Mouse (Mus musculus) cerebellum, adult 11-12 months (tissue): ENCODE data around the gene Slc22a6.
A peak's percentile ranks its signal among the peaks of the same experiment; 100 is the strongest.

ENCODE experiments used
- DNase-seq: peaks from one replicate; pipeline ENCODE4 v3.0.0; 2022

Gene Slc22a6

DNA sequence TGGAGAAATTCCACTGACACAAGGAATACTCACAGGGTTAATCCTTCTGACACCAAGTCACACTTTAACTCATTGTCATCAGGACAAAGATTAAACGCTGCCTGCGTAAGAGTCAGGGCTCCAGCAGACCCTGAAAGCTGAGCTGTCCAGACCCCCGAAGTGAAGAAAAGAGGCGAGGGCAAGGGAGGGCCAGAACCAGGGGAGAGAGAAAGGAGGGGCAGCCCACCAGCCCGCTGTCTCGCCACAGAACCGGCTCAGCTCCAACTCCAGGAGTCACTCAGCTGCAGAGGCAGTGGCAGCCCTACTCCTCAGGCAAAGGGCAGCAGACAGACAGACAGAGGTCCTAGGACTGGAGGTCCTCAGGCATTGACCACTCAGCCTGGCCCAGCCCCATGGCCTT, at the start of gene Slc22a6:
TSS of gene Slc22a6 (plus strand) at position 136 of the 400 bp plus-strand sequence.
- no peak for DNase-seq

DNA sequence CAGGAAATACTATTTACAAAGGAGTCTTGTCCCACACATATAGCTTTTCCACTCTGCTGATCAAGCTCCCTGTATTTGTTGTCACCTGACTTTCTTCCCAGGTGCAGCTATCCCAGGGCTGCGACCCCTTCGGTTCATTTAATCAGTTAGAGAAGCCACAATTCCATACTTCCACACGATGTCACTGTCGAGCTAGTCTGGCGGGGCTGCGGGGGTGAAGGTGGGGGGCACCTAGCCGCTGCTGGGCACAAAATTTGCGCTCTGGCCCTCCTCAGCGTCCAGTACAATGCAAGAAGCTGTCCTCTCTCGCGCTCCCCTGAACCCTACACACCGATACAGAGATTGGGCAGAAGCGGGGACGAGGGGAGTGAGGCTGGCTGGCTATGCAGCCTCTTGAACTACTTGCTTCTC, 48.4 kb upstream of the Slc22a6 start:
- no peak for DNase-seq

DNA sequence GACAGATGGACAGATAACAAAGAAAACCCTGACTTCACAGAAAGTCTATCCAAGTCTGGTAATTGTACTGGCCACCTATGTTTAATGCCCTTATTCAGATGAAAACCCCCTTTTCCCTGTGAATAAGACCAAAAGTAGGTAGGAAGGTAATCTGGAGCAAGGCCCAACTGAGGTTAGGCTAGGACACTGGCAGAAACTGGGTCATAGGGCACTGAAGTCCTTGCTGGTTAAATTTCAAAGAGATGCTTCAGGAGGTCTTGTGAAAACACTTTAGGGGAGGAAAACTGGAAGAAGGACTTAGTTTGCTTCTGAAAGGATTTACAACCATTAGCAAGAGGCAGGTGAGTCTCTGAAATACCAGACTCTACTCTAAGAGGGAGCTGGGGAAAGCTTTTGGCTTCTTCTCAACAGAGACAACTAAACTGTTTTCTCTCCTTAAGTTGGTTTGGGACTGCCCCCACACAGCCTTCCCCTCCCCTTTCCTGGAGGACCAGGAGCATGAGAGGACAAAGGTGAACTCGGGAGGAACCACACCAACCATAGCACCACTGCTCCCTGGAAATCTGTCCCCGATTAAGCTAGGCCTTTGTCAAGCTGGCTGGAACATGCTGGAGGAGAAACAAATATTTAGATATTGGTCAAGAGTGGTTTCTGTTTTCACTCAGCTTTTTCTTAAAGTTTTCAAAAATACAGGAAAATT, 47.3 kb upstream of the Slc22a6 start:
- DNase-seq = no peak

DNA sequence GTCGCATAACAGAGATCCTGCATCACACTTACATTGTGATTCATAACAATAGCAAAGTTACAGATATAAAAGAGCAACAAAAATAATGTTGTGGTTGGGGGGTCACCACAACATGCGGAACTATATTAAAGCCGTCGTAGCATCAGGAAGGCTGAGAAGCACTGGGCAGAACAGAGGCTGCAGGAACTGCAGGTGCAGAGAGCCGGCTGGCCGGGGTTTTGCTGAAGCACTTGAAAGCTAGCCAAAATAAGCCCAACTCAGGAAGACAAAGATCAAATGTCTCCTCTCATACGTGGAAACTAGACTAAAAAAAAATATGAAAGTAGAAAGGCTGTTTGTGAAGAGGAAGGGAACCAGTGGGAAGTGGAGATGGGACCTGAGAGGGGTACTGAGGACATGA, 46.1 kb upstream of the Slc22a6 start:
- DNase-seq = no peak

DNA sequence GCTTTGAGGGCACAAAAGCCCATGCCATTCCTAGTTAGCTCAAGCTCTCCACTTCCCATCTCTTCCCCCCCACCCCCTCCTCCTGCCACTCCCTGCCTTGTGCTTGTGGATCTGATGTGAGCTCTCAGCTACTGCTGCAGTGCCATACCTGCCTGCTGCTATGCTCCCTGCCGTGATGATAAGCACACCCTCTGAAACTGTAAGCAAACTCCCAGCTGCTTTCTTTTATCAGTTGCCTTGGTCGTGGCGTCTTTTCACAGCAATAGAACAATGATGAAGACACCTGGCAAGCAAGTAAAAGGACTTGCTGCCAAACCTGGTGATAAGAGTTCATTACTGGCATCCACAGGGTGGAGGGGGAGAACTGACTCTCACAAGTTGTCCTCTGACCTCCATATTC, 45.4 kb upstream of the Slc22a6 start:
- no peak for DNase-seq

DNA sequence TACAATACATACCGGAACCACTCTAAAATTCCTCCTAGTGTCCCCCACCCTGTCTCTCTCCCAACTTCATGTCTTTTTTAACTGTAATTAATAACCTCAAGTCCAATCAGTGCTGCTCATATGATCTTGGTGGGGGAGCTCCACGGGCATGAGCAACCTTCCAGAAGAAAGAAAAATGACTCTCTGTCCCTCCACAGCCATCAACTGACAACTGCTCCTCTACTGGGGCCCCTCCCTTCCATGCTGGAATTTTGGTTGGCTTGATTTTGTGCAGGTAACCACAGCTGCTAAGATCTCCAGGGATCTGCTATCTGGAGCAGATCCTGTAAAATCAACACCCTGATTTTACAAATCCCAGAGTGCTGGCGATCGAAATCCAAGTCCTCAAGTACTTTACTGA, 40.4 kb upstream of the Slc22a6 start:
- DNase-seq = no peak

DNA sequence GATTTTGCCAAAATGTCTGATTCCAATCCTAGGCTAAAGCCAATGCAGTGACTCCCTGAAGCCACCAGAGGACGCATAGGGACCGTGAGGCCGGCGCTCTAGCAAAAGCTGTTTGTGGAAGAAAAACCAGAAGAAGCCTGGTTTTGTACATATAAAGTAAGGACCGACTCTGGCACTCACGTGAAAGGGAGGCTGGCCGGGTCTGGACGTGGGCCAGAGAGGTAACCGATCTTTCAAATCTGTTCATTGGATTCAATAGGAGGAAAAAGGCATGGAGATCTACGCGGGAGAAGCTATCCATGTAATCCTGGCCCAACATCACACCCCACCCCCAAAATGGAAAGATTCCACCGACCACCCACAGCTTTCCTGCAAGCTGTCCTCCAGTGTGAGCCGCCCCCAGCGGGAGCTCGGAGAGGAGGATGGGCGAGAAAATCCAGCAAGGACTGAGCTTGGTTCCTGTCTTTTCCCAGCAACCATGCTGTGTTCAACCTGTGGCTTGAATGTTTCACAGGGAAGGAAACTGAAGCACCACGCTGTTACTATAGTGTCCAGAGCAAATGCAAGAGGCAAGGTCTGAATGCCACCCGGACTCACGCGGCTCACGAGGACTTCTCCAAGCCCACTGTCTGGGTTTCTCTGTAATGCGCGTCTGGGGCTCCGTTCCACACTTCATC, 39.4 kb upstream of the Slc22a6 start:
- peak; percentile 20 for DNase-seq

DNA sequence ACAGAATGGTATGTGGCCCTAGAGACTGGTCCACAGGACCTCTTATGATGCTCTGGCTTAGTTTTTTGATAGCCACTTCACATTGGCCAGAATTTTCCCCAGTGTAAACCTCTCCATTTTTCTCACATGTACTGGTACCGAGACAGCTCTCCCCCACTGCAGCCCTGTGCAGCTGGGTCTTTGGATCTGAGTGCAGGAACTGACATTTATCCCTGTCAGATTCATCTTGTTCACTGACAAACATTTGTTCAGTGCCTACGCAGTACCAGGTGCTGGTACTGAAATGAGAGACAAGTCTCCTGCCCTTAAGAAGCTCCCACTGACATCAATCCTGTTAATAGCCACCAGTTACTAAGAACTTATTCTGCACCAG, 38.9 kb upstream of the Slc22a6 start:
- no peak for DNase-seq

DNA sequence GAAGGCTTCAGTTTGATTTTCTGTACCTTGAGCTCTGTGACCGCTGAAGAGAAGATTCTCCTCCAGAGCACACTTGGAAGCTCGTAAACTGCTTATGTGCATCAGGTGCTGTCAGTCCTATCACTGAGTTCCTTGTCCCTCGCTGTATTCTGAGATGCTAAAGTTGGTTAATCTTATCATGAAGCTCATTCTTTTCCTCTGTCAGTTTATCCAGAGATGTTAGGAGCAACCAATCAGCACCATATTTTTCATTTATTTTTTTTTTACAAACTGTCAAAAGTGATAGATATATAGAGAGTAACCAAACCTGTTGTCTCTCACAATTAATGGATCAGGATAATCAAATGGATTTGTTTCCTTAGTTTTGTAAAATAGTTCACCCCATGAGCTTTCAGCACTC, 32.5 kb upstream of the Slc22a6 start:
- DNase-seq = no peak

DNA sequence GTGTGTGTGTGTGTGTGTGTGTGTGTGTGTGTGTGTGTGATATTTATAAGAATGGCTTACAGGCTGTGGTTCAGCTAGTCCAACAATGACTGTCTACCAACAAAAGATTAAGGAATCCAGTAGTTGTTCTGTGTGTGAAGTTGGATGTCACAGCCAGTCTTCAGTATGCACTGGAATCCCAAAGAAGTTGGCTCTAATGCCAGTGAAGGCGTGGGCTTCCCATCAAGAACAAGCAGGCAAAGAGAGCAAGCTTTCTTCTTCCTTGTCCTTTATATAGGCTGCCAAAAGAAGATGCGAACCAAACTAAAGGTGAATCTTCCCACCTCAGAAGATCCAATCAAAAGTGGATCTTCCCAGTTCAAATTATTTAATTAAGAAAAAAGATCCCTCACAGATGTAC, 31.9 kb upstream of the Slc22a6 start:
- DNase-seq = no peak

DNA sequence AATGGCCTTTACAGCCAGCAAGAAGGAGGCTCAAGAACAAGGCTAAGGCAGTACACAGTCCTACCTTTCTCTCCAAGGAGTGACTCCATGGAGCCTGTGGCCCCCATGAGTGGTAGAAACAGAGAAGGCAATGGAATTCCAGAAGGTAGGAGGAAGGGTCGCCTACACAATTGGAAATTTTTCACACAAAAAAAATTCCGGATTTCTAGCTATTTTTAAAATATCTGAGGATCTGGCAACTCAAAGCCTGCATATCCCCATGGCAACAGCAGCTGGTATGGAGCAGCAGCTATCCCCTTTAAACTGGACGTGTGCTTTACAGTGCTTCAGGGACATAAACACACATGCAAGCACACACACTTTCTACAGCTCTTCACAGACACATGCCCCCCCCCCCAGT, 31.5 kb upstream of the Slc22a6 start:
- DNase-seq = no peak

DNA sequence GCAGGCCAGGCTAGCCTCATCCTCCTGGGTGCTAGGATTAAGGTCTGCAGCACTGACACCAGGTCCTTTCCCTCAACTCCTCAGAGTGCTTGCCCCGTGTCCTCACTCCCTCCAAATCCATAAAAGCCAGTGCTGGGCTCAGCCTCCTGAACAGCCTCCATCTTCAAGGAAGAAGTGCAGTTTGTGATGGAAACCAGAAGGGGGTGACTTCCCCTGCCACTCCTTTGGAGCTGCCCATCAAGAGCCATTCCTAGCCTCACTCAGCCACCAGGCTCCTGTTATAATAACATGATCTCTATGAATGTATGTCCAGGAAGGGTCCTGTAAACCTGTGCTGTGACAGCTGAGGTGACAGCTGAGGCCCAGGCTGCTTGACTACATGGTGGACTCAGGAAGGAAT, 30.5 kb upstream of the Slc22a6 start:
- no peak for DNase-seq

DNA sequence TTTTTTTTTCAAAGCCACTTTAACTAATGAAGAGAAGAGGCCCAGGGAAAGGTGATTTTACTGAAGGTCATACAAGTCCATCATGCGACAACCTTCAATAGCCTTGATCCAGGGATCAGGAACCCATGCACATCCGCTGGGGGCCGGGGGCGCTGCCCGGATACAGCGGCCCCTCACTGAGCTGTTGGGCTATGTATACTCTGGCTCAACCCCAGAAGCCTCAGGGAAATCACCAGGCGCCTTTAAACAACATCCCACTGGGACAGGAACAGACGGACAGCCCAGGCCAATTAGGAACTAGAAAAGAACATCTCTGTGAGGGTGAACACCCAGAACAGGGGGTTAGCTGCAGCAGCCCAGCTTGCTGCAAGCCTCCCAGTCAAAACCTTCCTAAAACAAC, 26.9 kb upstream of the Slc22a6 start, which contains the start of gene Slc22a8:
TSS of gene Slc22a8 (plus strand) at position 301 of the 400 bp plus-strand sequence.
- no peak for DNase-seq

DNA sequence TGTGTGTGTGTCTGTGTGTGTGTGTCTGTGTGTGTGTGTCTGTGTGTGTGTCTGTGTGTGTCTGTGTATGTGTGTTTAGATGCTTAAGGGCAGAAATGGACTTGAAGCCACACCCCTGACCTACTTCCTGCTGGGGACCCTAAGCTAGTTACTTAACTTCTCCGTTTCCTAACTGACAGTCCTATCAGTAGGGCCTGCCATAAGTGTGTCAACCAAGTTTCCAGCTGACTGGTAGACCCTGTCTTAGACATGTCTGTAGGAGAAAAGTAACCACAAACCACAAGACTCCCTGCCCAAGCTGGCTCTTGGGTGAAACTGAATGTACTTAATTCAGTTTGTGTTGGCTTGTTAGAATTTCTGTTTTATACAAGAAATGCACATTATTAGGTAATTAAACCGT, 25.7 kb upstream of the Slc22a6 start:
- DNase-seq = no peak

DNA sequence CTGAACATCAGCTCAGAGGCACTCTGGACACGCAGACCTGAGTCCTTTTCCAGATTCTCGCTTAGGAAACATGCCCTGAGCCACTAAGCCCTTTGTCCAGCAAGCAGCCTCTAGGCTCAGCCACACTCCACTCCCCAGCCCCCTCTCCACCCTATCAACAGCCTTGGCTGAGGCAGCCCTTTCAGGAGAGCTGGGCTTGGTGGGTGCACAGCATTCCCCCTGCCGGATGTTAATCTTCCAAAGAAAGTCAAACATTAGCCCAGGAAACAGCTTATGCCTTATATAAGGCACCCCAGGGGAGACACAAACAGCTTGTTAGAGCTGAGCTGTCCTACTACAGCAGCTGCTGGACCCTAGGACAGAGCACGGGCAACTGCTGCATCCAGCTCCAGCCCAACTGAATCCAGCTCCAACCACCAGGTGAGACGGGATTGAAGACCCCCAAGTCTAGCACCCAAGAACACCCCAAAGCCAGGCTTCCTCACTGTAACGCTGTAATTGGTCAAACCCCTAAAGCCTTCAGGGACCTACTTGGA, 24.9 kb upstream of the Slc22a6 start:
- DNase-seq = no peak

DNA sequence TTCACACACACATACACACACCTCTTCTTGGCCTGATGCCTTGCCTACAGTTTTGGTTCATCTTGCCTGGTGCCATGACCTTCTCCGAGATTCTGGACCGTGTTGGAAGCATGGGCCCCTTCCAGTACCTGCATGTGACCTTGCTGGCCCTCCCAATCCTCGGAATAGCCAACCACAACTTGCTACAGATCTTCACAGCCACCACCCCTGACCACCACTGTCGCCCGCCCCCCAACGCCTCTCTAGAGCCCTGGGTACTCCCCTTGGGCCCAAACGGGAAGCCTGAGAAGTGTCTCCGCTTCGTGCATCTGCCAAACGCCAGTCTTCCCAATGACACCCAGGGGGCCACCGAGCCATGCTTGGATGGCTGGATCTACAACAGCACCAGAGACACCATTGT, 24.0 kb upstream of the Slc22a6 start:
- DNase-seq = no peak

DNA sequence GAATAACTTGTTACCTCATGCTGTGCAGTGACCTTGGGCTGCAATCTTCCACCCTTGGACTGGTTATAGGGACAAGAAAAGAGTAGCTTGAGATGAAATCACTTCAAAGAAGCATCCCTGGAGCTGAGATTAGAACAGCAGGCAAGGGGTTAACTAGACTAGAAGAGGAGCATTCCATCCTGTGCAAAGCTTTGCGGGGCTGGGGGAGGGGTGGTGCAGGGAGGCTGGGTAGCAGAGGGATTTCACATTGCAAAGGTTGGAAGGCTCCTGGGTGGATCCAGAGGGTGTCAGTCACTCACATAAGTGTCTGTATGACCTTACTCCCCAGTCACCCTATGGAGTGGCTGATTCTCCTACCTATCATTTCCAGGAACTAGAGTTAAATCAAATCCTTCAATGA, 23.3 kb upstream of the Slc22a6 start:
- DNase-seq = no peak

DNA sequence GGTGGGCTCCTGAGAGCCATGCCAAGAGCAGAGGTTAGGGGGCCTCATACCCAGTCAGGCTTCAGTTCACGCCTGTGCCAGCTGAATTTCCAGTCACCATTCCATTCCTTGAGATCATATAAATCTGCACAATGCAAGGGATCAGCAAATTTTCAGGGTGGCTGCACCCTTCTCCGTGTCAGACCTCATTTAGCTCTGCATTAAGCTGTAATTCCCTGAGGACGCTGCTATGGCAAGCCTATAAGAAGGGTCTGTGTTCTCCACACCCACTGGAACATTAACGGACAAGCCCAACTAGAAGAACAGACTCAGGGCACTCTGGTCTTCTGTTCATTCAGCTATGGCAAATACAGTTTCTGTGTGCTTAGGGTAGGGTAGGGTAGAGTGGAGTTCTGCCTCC, 20.6 kb upstream of the Slc22a6 start:
- DNase-seq = no peak

DNA sequence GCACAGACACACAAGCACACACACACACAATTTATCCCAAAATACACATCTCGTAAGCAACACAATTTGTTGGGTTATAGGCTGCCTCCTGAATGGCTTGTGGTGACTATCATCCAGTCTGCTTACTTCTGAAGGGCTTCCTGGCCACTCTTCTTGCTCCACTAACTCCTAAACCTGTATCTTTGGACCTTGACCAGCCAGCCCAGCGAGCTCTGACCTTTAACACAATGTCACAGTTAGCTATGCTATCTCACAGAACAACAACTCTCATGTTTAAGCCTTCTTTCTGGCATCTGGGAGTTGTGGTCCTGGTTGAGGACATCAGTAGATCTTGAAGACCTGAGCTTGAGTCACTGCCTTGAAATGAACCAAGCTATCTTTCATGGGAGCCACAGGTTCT, 18.6 kb upstream of the Slc22a6 start:
- no peak for DNase-seq

DNA sequence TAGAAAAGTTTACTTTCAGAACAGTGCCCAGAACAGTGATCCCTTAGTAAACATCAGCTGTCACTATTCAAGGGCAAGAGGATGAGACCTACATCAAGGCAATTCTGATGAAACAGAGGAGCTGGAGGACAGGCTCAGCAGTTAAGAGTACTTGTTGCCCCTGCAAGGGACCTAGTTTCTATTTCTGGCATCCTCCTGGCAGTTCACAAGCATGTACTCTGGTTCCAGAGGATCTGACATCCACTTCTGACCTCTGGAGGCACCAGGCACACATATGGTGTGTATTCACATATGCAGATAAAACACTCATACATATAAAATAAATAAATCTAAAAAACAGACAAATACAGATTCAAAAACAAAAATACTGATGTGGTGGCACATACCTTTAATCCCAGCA, 15.9 kb upstream of the Slc22a6 start:
- DNase-seq = no peak

DNA sequence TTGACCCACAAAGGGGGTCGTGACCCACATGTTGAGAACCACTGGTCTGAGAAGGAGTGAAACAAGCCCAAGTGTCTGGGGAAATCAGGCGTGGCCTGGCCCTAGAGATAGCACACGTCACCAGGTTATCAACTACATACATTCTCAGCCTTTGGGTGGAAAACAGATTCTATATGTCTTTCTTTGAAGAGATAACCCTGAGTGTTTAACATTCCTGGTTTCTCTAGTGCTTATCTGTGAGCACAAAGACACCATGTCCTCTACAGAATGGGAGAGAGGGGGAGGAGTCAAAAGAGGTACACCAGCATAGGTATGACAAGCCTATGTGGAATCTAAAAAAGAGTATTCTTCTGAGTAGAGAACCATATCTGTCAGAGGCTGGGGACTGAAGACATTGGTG, 14.9 kb upstream of the Slc22a6 start:
- DNase-seq = no peak

DNA sequence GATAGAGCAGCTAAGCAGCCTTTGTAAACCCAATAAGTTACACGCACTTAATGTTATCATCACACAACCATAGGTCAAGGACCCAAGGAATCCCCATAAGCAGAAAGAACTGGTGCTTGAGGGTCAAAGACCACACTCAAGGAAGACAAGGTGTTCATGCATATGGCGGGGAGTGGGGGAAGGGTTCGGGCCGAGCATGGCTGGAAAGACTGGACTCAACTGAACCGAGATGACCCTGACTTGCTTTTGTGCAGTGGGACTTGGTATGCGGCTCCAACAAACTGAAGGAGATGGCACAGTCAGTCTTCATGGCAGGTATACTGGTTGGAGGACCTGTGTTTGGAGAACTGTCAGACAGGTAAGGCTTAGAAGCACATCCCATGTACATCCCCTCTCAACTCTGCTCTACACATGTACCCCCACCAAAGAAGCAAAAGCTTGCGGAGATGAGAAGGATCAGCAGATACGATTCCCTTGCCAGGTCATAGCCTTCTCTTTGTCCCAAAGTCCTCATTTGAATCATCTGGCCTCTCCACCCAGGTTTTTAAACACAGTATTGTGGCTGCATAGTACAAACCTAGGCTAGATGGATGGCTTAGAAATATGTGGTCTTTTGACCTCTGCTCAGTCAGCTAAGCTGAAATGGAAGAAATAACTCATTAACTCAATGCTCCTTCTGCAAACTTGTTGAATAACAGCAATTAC, 13.2 kb upstream of the Slc22a6 start:
- no peak for DNase-seq

DNA sequence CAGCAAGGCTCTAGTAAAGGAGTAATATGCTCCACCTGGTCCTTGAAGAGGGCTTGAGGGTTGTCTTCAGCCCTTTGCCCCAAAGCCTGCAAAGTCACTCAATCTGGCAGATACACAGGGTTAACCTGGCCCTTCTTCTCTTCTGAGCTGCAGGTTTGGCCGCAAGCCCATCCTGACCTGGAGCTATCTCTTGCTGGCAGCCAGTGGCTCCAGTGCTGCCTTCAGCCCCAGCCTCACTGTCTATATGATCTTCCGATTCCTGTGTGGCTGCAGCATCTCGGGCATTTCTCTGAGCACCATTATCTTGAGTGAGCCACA, 12.6 kb upstream of the Slc22a6 start:
- DNase-seq = no peak
